Mouse (Mus musculus) forebrain, embryonic 10.5 days (tissue): ENCODE results near the gene Atp8a1. TPM values are rescaled to one million over a fixed set of nuclear protein-coding genes. Genes with fewer than 3 reads are reported as not detected.

Source experiments
- DNase-seq: peaks from one replicate; pipeline ENCODE4 v3.0.0-alpha.2; 2017; ENCODE audit warnings: low spot score; ENCODE audit errors: extremely low spot score
- H3K27ac ChIP-seq: fragments of 300-500 bp; sonication (generic); 2 replicates; pipeline ENCODE4 v1.5.1; 2016; ENCODE audit warnings: mild to moderate bottlenecking
- H3K27me3 ChIP-seq: fragments of 300-500 bp; sonication (generic); 2 replicates; pipeline ENCODE4 v1.6.1; 2016; ENCODE audit warnings: mild to moderate bottlenecking; ENCODE audit not compliant: poor library complexity, severe bottlenecking
- H3K36me3 ChIP-seq: fragments of 300-500 bp; sonication (generic); replicated peaks from 2 replicates; pipeline ENCODE4 v1.6.1; 2016; ENCODE audit warnings: mild to moderate bottlenecking, moderate library complexity
- H3K4me1 ChIP-seq: fragments of 300-500 bp; sonication (generic); 2 replicates; pipeline ENCODE4 v1.6.1; 2016
- H3K4me3 ChIP-seq: fragments of 300-500 bp; sonication (generic); 2 replicates; pipeline ENCODE4 v1.5.1; 2016; ENCODE audit warnings: mild to moderate bottlenecking, moderate library complexity
- H3K9me3 ChIP-seq: fragments of 300-500 bp; sonication (generic); 2 replicates; pipeline ENCODE4 v1.6.1; 2016; ENCODE audit warnings: mild to moderate bottlenecking, moderate library complexity
- WGBS: fragments of 180-500 bp; shearing (Covaris S2); methylation state at CpG from one replicate; pipeline ENCODE4 v1.1.7; 2016; 5-methylcytosine and 5-hydroxymethylcytosine counted together
- polyA plus RNA-seq: library from polyadenylated mRNA; unstranded; fragments of >200 nt; fragmentation: Nextera tagmentation; extraction: Ambion mirVana; gene quantifications from 2 replicates; pipeline ENCODE4 v1.2.1, GENCODE M21; 2016

The Atp8a1 gene
- 11.6 and 15.1 TPM in 2 replicates for polyA plus RNA-seq

- no peaks in the 10 kb centered on the region for H3K9me3 ChIP-seq
- no peaks in the 10 kb centered on the region for H3K36me3 ChIP-seq
- peaks cover 46% of the 10 kb centered on the region for H3K4me1 ChIP-seq
- 2% methylated on average over 58 of the region's 64 CpGs for WGBS
- no peaks in the 10 kb centered on the region for H3K27me3 ChIP-seq
- DNase-seq, result peak; percentile 97
- H3K4me3 ChIP-seq, result peak within 1 kb of the TSS; percentile 91
- peak within 1 kb of the TSS; percentile 84 for H3K27ac ChIP-seq
These were observed at the start of gene Atp8a1 for GRCm38 (mm10) chr5:67847253-67848165. Gene Atp8a1, minus strand, starts transcription at chr5:67847434.

- 69% methylated on average over 9 of the region's 9 CpGs for WGBS
- Histone ChIP-seq H3K27ac (no peak overlapping the region), H3K27me3 (no peaks in the 10 kb centered on the region), H3K36me3 (no peaks in the 10 kb centered on the region), H3K9me3 (no peaks in the 10 kb centered on the region), H3K4me3 (no peak overlapping the region), H3K4me1 (peaks cover 8% of the 10 kb centered on the region)
- no peak for DNase-seq
These were observed 37.4 kb upstream of the Atp8a1 start for GRCm38 (mm10) chr5:67884422-67885210.

- Histone ChIP-seq H3K27me3 (no peaks in the 10 kb centered on the region), H3K36me3 (no peaks in the 10 kb centered on the region), H3K4me3 (no peak overlapping the region), H3K27ac (0 out of 2 replicates have a peak overlapping the region, but pooled peaks have one; percentile 30), H3K4me1 (peaks cover 8% of the 10 kb centered on the region), H3K9me3 (no peaks in the 10 kb centered on the region)
- no peak for DNase-seq
- WGBS, result 79% methylated on average over 1 of the region's 1 CpGs
These were observed 36.4 kb upstream of the Atp8a1 start for GRCm38 (mm10) chr5:67883564-67884171.

- WGBS, result 43% methylated on average over 3 of the region's 3 CpGs
- H3K9me3 ChIP-seq, result no peaks in the 10 kb centered on the region
- no peaks in the 10 kb centered on the region for H3K36me3 ChIP-seq
- 0 out of 2 replicates have a peak, but pooled peaks cover 7% of the 10 kb centered on the region for H3K4me1 ChIP-seq
- H3K27ac ChIP-seq, result no peak overlapping the region
- no peak overlapping the region for H3K4me3 ChIP-seq
- H3K27me3 ChIP-seq, result no peaks in the 10 kb centered on the region
- no peak for DNase-seq
These were observed 24.2 kb upstream of the Atp8a1 start for GRCm38 (mm10) chr5:67871414-67871813.

GRCm38 (mm10) chr5:67866221-67866620, 19.0 kb upstream of the Atp8a1 start:
- 83% methylated on average over 9 of the region's 9 CpGs for WGBS
- Histone ChIP-seq H3K27ac (no peak overlapping the region), H3K9me3 (no peaks in the 10 kb centered on the region), H3K27me3 (no peaks in the 10 kb centered on the region), H3K4me1 (peaks cover 16% of the 10 kb centered on the region), H3K36me3 (no peaks in the 10 kb centered on the region), H3K4me3 (no peak overlapping the region)
- DNase-seq, result no peak

GRCm38 (mm10) chr5:67865670-67866069, 18.4 kb upstream of the Atp8a1 start:
- Histone ChIP-seq H3K27ac (no peak overlapping the region), H3K36me3 (no peaks in the 10 kb centered on the region), H3K9me3 (no peaks in the 10 kb centered on the region), H3K4me3 (no peak overlapping the region), H3K4me1 (peaks cover 16% of the 10 kb centered on the region), H3K27me3 (no peaks in the 10 kb centered on the region)
- DNase-seq, result no peak
- 82% methylated on average over 5 of the region's 5 CpGs for WGBS

GRCm38 (mm10) chr5:67864508-67865060, 17.4 kb upstream of the Atp8a1 start:
- Histone ChIP-seq H3K27ac (no peak overlapping the region), H3K36me3 (no peaks in the 10 kb centered on the region), H3K4me3 (no peak overlapping the region), H3K4me1 (peaks cover 16% of the 10 kb centered on the region), H3K27me3 (no peaks in the 10 kb centered on the region), H3K9me3 (no peaks in the 10 kb centered on the region)
- no peak for DNase-seq
- 84% methylated on average over 2 of the region's 2 CpGs for WGBS

- Histone ChIP-seq H3K27ac (no peak overlapping the region), H3K4me3 (no peak overlapping the region), H3K36me3 (no peaks in the 10 kb centered on the region), H3K4me1 (peaks cover 16% of the 10 kb centered on the region), H3K9me3 (no peaks in the 10 kb centered on the region), H3K27me3 (no peaks in the 10 kb centered on the region)
- WGBS, result 60% methylated on average over 10 of the region's 10 CpGs
- no peak for DNase-seq
These were observed 16.7 kb upstream of the Atp8a1 start for GRCm38 (mm10) chr5:67863950-67864391.

GRCm38 (mm10) chr5:67854963-67855606, 7.9 kb upstream of the Atp8a1 start:
- no peaks in the 10 kb centered on the region for H3K4me1 ChIP-seq
- no peak overlapping the region for H3K27ac ChIP-seq
- no peak overlapping the region for H3K4me3 ChIP-seq
- H3K9me3 ChIP-seq, result no peaks in the 10 kb centered on the region
- no peaks in the 10 kb centered on the region for H3K36me3 ChIP-seq
- no peaks in the 10 kb centered on the region for H3K27me3 ChIP-seq
- DNase-seq, result no peak
- WGBS, result 88% methylated on average over 6 of the region's 6 CpGs

- H3K36me3 ChIP-seq, result no peaks in the 10 kb centered on the region
- 79% methylated on average over 2 of the region's 2 CpGs for WGBS
- H3K4me1 ChIP-seq, result peaks cover 8% of the 10 kb centered on the region
- no peaks in the 10 kb centered on the region for H3K27me3 ChIP-seq
- no peak overlapping the region for H3K4me3 ChIP-seq
- DNase-seq, result no peak
- no peaks in the 10 kb centered on the region for H3K9me3 ChIP-seq
- H3K27ac ChIP-seq, result no peak overlapping the region
These were observed 5.6 kb upstream of the Atp8a1 start for GRCm38 (mm10) chr5:67852860-67853259.

- no peaks in the 10 kb centered on the region for H3K27me3 ChIP-seq
- no peaks in the 10 kb centered on the region for H3K9me3 ChIP-seq
- peaks cover 33% of the 10 kb centered on the region for H3K4me1 ChIP-seq
- WGBS, result 79% methylated on average over 4 of the region's 4 CpGs
- H3K27ac ChIP-seq, result no peak overlapping the region
- H3K4me3 ChIP-seq, result no peak overlapping the region
- H3K36me3 ChIP-seq, result no peaks in the 10 kb centered on the region
- DNase-seq, result no peak
These were observed 2.2 kb upstream of the Atp8a1 start for GRCm38 (mm10) chr5:67849411-67849810.

- Histone ChIP-seq H3K4me3 (no peak overlapping the region), H3K4me1 (peaks cover 39% of the 10 kb centered on the region), H3K36me3 (no peaks in the 10 kb centered on the region), H3K9me3 (no peaks in the 10 kb centered on the region), H3K27ac (no peak overlapping the region), H3K27me3 (no peaks in the 10 kb centered on the region)
- DNase-seq, result no peak
- WGBS, result 85% methylated on average over 12 of the region's 12 CpGs
These were observed 1.3 kb upstream of the Atp8a1 start for GRCm38 (mm10) chr5:67848511-67849014.
